ENCODE assay signal across 10 mouse cellular contexts in the genomic region with DNA sequence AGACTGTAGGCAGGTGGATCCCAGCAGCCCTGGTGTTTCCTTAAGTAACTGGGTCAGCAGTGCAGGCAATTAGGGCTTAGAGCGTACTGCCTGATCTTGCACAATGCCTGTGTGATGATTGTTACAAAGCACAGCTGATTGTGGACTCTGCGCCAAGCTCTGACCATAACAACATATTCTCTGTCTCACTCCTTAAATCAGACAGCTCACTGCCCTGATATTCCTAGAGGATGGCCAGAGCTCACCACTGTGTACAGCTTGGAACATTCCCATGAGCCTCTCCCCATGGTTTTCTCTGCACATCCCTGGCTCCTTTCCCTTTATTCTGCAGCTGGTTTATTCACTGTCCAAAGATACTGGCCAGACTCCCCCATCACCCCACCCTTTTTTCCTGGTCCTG.
DNase-seq lines count a peak whose midpoint lies in the region; ATAC-seq and TF ChIP-seq lines count a peak whose summit lies in the region.
"Had no signal": no experiment of that assay in that cellular context is flagged by ENCODE, and none has a peak within 500 bp of the region (broad histone marks: within the 10 kb centered on the region; RNA-seq: fewer than 3 reads in every experiment).

No protein-coding gene starts in this region.

- no peaks in the 10 kb centered on the region for H3K36me3 ChIP-seq in midbrain, embryonic 10.5 days

- no peak for TF ChIP-seq CTCF in layer of hippocampus, adult 2 months (conservative IDR thresholded peaks at IDR 0.05)

- no peaks in the 10 kb centered on the region for H3K9me3 ChIP-seq in midbrain, embryonic 10.5 days (replicated peaks)
- H3K9me3 ChIP-seq: forebrain, embryonic 13.5 days had no signal

- no peaks in the 10 kb centered on the region for H3K27me3 ChIP-seq in midbrain, embryonic 10.5 days (ENCODE audit: low read depth, poor library complexity, severe bottlenecking)
- H3K27me3 ChIP-seq: forebrain, embryonic 13.5 days had no signal

- H3K4me3 ChIP-seq in layer of hippocampus, adult 2 months, result no peak overlapping the region
- no peak overlapping the region for H3K4me3 ChIP-seq in midbrain, embryonic 10.5 days
- H3K4me3 ChIP-seq: forebrain, embryonic 13.5 days had no signal

- peaks cover 11% of the 10 kb centered on the region; the same call in 1 of the 2 replicates for H3K4me1 ChIP-seq in midbrain, embryonic 10.5 days
- H3K4me1 ChIP-seq: forebrain, embryonic 13.5 days had no signal

- DNase-seq in frontal cortex, adult 2 months (ENCODE audit: extremely low spot score in 1 of 2, low spot score in 1 of 2), result no peak
- peak; percentile 67 for DNase-seq in heart, adult 8-10 months (ENCODE audit: low spot score)
- DNase-seq in kidney, postnatal 25 days, result peak; percentile 36 to 50
- DNase-seq in ovary, postnatal 36 days (ENCODE audit: low spot score), result peak; percentile 21
- DNase-seq in layer of hippocampus, adult 2 months (ENCODE audit: low spot score in 2 of 2), result no peak
- DNase-seq in left cerebral cortex, adult 9 months (ENCODE audit: low spot score in 2 of 2), result no peak
- no peak for DNase-seq in midbrain, embryonic 10.5 days (ENCODE audit: low spot score)
- DNase-seq: cerebellum, postnatal 14 days had no signal

- WGBS in midbrain, embryonic 10.5 days, result 95% methylated on average over 2 of the region's 2 CpGs

- H3K27ac ChIP-seq in layer of hippocampus, adult 2 months, result no peak overlapping the region
- H3K27ac ChIP-seq in midbrain, embryonic 10.5 days (replicated peaks), result no peak overlapping the region
- H3K27ac ChIP-seq: forebrain, embryonic 13.5 days had no signal

- peak; percentile 44; the same call in 1 of the 2 replicates for ATAC-seq in frontal cortex, adult (ENCODE audit: low TSS enrichment)
- ATAC-seq: forebrain, embryonic 13.5 days had no signal

Comparison
In these comparisons a context has a peak if more than half of its experiments do, and no peak if none do; other contexts are left out.
1. DNase-seq: peak in heart, adult 8-10 months (single experiment), kidney, postnatal 25 days (2 of 2) and ovary, postnatal 36 days (single experiment); none in frontal cortex, adult 2 months (0 of 2), layer of hippocampus, adult 2 months (0 of 2), left cerebral cortex, adult 9 months (0 of 2) and midbrain, embryonic 10.5 days (single experiment).